Mouse (Mus musculus) thymus, postnatal 25 days (tissue): Measurements from ENCODE around the gene Gm49384.

Source experiments
- DNase-seq: peaks from one replicate; pipeline ENCODE4 v3.0.0; 2022

Gene Gm49384

DNA sequence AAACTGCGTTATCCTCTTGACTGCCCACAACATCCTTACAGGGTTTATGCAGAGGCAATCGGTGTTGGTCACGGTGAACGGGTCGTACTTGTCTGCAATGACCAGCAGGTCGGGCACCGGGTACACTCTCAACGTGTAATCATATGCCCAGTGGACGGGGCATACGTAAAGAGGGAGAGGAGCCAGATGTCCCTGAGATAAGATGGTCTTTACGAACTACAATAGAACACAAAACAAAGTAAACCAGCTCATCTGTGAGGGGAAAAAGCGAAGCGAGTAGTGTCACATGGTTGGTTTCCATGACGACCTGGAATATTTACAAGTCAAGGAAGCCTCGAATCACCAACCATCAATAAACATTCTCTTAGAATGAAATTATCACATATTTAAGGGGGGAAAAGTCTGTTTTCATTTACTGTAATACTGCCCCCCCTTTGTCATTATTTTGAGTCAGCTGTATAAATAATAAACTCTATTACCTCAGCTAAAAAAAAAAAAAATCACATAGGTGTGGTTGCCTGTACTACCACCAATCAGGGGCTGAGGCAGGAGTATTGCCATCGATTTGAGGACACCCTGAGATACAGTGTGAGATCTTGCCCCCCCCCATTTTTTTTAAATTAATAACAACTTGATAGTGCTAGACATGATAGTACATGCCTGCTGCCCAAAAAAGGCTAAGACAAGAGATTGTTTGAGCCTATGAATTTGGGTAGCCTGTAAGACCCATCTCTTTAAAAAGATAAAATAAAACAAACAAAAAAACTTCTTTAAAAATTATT is at the start of gene Gm49384:
Gene Gm49384 (minus strand): TSS at position 216 of the 782 bp plus-strand sequence.
- no peak for DNase-seq

DNA sequence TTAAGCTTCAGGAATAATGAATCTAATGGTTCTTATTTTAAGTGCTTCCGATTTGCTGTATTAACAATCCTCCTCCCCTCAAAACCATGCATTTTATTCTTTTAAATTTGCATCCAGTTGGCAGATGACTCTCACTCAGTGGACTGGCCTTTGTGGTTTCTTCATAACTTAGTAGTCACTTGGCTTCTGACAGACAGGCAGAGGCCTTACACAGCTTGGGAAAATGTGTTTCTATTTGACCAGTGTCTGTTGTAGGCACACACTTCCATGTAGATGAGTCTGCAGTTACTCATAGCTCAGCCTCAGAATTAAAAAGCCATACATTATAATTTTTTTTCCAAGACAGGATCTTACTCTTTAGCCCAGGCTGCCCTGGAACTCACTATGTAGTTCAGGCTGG is 49.7 kb upstream of the Gm49384 start:
- no peak for DNase-seq

DNA sequence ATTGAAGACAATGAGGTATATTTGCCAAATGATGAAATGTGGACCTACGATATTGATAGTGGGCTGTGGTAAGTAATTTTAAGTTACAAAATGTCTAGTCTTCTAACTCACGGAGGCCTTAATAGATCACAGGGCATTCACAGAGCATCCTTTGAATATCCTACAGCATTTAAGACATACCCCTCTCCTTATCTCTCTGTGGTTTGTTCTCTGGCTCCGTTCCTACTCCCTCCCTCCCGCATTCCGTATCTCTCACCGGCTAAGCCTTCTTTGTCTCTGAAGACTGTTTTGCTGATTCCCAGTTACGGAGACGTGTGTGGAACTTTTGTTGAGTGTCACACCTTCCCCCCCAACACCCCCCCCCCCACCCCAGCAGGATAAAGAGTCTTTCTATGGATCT is 46.7 kb upstream of the Gm49384 start:
- no peak for DNase-seq

DNA sequence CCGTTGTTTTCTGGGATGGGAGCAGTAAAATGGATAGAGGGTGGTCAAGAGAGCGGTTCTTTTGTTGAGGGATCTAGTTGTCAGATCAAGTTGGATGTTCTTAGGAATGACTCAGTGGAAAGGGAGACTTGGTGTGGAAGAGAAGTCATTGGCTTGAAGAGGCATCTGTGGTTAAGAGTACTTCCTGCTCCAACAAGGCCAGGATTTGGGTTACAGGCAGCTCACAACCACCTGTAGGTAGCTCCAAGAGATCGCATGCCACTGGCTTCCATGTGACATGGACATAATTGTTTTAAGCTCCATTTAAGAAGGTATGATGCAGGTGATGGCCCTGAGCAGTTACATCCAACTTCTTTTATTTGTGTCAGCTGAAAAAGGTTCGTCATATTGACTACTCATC is 45.7 kb upstream of the Gm49384 start:
- DNase-seq: no peak

DNA sequence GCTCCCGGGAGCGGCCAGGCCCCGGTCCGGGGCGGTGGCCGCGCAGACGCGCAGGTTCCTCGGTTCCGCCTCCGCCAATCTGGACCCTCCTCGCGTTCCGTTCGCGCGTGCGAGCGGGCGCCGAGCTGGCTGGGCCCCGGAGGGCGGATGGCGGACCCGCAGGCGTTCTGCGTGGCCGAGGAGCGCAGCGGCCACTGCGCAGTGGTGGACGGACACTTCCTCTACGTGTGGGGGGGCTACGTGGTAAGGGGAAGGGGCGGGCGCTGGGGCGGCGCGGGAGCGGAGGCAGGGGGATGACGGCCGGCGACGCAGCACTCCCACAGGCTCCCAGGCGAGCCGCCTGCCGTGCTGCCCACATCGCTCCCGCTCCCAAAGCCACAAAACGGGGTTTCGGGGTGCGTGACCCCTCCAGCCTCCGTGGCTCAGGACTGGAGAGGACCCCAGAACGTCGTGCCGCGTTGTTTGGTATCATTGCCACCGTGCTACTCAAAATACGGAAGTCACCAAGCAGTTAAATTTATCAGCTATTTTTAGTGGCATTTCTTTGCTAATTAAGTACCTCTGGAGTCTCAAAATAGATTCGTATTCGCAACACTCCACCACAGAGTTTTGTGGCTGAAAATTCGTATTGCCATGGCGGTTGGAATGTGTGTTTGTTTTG is 37.8 kb upstream of the Gm49384 start:
- peak; percentile 53 for DNase-seq

DNA sequence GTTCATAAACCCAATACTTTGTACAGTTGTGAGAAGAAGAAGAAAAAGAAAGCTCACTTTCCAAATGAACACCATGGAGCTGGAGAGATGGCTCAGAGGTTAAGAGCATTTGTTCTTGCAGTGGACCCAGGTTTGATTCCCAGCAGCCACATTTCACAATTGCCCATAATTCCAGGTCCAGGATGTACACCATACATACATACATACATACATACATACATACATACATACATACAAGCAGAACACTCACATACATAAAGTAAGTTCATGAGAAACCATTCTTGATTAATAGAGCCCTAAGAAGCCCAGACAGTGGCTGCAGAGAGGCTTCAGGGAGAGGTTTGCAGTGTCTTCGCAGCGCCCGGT is 37.3 kb upstream of the Gm49384 start:
- DNase-seq: no peak

DNA sequence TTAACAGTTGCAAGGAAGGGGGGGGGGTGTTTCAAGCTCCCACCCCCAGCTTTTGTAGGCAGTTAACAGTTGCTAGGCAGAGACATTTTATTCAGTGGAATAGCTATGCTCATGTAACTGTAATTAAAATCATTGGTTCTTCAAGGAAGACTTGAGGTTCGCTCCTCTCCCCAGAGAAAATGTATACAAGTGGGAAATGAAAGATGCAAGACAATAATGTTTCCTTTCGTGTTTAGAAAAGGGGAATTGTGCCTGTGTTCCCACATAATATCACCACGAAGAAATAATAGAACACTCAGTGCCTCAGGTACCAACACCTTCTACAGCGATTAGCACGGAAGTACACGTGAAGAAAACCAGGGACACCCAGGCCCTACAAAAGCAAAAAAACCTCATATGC is 36.8 kb upstream of the Gm49384 start, which contains the start of gene Klhdc1:
Gene Klhdc1 (plus strand): TSS at position 301 of the 400 bp plus-strand sequence.
- no peak for DNase-seq

DNA sequence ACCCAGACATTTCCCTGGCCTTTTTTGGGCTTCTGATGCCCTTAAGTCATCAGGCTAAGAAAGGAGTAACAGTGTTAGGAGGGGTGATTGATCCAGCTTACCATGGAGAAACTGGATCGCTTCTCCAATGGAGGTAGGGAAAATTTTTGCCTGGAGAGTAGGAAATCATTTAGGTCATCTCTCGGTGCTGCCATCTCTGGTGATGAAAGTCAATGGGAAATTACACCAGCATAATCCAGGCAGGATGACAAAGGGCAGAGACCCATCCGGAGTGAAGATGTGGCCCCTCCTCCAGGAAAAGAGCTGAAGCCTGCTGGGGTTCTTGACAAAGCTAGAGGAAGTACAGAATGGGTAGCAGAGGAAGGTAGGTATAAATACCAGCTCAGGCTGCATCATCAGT is 34.2 kb upstream of the Gm49384 start:
- DNase-seq: no peak

DNA sequence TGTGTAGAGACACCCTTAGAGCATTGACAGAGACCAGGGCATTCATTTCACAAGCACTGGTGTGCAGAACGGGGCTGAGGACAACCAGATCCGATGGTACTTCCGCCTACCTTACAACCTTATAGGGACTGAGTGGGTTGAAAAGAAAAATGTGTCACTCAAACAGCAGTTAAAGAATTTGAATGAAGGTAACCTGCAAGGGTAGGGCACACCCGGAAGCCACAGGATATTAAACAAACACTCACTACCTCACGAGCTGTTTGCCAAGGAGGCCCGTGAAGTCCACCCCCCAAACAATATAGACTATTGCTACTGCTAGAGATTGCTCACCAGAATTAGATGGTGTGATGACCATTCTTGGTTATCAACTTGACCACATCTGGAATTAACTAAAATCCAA is 31.7 kb upstream of the Gm49384 start:
- no peak for DNase-seq

DNA sequence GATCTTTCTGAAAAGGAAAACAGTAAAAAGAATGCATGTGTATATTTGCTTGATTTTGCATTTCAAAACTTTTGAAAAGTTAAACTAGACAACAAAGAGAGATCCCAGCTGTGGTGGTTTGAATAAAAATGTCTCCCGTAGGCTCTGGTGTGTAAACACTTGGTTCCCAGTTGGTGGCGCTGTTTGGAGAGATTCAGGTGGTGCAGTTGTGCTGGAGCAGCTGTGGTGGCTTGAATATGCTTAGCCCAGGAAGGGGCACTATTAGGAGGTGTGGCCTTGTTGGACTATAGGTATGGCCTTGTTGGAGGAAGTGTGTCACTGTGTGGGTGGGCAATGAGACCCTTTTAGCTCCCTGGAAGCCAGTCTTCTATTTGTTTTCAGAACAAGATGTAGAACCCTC is 25.2 kb upstream of the Gm49384 start:
- peak; percentile 51 for DNase-seq

DNA sequence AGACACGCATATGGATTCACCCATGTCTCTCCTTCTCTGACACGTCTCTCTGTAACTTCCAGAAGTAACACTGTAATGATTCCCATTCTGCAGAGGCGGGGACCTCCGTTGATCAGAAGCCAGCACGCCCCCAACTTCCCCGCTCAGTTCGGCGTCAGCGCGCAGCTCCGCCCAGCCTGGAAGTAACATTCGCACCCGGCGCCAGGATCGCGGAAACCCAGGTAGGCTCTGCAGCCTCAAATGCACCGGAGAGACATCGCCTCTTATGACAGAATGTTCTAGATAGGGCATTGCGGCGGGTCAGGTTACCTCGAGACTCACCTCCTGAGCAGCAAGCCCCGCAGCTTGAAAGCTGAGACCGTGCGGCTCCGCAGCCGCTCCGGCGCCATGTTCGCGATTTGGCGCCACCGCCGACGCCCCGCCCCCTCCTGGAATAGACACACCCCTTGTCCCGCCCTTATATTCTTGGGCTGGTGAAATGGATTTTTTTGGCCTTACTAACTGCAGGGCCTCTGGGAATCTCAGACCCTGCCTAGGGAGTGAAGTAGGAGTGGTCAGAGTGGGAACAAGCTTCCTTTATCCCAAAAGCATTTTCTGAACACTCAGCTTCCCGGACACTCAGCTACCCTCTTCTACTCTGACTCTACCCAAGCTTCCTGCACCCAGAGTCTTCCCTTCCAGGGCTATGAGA is 23.9 kb upstream of the Gm49384 start, which contains the start of gene Pole2:
Gene Pole2 (minus strand): TSS at position 420 of the 691 bp plus-strand sequence.
- DNase-seq: peak; percentile 87

DNA sequence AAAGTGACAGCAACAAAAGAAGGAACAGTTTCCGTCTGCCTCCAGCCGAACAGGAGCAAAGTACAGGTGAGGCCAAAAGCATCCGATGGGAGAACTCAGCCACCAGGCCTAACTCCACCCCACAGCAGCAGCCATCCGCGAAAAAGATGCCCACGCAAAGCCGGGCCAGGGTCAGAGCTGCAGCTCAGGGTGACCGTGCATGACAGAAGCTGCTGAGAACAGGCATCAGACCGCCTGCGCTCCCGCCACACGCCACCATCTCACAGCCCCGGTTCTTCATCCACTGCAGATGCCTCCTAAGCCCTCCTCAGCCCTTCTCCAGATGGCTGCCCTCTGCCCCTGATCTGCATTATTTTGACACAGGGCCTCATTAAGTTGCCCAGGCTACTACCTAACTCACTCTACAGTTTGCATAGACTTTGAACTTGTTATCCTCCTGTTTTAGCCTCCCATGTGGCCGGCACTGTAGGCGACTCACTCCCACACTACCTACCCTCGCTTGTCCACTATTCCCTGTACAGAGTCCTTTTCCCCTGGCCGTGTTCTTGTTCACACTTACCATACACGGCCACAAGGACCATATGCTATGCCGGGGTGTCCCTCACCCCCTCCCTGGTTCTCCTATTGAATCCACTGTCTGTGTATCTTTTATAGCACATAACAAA is 16.7 kb upstream of the Gm49384 start:
- no peak for DNase-seq

DNA sequence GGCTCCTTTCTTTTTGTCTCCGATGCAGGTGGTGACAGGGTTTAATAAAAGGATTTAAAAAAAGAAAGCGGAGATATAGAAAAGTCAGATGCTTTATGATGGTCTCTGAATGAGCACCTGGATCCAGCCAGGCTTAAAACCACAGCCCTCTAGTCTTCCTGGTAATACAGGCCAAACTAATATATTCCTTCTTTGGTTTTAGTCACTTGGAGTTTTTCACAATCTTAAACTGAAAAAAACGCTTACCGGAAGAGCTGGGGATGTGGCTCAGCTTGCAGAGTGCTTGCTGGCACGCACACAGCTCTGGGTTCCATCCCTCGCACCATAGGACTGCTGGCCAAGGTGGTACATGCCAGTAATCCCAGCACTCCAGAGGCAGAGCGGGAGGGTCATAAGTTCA is 12.5 kb upstream of the Gm49384 start:
- DNase-seq: no peak

DNA sequence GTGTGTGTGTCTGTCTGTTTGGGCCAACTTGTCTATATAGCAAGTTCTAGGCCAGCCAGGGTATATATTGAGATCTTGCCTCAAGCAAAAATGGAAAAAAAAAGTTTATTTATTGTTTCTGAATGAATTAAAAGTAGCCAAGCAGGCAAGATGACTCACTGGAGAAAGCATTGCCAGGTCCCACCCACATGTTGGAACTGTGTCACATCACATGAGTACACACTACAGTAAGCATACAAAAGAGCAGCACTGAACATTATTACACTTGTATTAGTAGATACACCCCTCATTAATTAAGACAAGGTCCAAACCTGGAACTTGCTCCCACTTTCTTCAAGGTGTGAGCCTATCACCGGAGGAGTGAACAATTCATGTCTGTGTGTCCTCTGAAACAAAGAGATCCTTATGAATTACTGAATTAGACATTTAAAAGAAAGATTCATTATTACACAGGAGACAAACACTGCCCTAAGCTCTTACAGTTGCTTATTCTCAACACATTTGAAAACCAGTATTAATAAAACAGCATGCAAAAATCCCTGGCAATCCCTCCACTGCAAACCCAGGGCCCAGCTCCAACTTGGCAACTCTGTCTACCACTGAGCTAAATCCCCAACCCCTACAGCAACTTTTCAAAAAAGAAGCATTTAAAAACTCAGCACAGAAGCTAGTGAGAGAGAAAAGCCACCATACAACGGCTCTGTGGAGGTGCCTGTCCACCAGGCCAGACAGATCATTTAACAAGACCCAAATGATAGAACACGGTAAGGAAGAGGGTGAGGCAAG is 11.1 kb upstream of the Gm49384 start:
- DNase-seq: no peak

DNA sequence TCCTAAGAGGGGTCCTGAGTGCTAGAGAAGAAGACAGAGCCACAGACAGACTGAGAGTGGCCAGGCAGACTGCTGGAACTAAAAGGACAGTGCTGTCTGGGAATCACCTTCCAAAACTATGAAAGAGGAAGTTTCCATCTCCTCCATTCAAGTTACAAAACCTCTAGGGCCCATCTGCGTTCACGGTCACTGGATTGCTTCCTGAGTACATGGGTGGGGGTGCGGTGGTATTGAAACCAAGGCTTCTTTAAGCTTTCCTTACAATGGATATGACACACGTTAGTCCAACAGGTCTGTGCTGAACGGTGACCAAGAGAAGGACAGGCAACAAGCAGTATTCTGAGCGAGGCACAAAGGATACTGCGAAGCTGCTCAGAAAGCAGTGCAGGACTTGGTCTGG is 10.3 kb upstream of the Gm49384 start:
- DNase-seq: no peak

DNA sequence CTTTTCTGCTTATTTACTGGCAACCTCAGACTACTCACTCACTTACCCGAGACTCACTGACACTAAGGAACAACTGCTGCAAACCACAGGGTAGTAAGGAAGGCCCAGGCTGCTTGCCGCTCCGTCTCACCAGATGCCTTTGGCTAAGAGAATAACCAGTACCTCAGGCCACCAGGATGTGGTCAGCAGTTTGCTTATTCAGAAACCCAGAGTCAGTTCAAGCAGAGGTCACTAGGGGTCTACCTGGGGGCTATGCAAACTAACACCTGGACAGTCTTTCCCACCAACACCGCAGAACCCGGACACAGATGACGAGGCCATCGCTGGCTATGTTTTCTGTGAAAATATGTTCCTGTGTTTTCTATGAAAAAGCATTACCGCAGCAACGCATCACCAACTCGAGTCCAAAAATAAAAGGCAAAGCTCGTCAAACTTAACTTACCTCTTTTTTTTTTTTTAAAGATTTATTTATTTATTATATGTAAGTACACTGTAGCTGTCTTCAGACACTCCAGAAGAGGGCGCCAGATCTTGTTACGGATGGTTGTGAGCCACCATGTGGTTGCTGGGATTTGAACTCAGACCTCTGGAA is 9.2 kb upstream of the Gm49384 start:
- DNase-seq: no peak

DNA sequence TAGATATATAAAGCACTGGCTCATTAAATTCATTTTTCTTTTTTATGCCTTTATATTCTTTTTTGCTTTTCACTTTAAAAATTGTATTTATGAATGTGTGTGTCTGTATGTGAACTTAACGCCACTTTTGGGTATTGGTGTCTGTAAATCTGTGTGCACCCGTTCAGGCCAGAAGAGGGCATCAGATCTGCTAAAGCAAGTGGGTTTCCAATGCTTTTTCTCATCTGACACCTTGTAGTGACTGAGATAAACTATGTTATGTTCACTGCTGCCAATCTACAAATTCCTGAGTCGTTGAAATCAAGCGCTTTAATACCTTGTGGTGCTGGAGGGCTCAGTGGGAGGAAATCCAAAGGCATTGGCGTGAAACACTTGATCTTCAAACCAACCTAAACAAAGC is 7.0 kb upstream of the Gm49384 start:
- DNase-seq: peak; percentile 16

DNA sequence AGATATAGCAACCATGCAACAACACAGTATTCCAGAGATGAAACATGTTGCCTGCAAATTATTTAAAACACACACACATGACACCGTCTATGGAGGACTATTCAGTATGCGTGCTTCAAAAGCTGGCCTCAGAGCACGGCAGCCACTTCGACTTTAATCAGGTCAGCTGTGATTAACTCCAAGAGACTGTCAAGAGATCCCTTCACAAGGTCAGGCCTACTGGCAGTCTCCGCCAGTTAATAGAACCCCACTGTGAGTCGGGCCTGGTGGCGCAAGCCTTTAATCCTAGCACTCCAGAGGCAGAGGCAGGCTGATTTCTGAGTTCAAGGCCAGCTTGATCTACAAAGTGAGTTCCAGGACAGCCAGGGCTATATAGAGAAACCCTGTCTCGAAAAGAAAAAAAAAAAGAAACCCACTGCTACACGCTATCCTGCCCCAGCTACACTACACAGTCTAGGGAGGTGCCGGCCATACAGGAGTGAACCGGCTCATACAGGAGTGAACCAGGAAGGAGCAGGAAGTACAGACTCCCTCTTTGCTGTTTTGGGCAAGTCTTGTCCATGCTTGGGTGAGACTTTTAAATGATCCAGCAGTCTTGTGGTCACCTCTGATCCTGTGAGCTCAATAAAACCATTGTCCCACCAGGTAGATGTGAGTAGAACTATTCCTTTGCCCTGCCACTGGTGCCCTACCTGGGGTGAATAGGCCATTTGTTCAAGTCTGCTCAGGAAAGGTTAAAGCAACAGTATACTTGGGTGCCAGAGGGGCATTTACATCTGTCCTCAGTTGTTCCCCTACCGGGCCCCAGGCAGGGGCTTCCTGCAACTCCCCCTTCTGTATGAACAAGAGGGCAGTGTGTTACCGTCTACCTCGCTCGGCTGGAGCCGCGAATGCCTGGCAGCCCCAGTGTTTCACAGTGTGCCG is 6.3 kb upstream of the Gm49384 start:
- no peak for DNase-seq

DNA sequence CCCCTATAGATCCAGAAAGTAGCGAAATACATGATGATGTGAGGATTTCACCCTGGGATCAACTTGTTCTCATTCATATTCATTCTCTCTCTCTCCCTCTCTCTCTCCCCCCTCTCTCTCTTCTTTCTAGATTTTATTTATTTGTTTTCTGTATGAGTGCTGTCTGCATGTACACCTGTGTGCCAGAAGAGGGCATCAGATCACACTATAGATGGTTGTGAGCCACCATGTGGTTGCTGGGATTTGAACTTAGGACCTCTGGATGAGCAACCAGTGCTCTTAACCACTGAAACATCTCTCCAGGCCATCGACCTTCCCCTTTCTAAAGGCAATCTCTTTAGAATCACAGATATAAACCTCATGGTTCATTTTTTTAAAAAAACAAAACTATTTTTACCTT is 4.5 kb upstream of the Gm49384 start:
- DNase-seq: no peak

DNA sequence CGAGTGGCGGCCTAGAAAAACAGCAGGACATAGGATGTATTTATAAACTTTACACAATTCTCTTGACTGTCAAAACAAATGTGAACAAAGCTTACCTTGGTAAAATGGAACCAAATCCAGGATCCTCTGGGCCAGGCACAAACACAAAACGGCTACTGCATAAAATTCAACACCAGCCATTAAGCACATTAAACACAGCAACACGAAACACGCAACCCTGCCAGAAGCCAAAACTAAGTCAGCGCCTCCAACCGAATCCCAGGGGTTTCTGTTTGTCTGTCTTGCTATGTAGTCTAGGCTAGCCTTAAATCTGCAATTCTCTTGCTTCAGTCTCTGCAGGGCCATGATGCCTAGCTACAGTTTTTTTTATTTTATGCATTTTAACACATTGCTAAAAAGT is 3.9 kb upstream of the Gm49384 start:
- no peak for DNase-seq

DNA sequence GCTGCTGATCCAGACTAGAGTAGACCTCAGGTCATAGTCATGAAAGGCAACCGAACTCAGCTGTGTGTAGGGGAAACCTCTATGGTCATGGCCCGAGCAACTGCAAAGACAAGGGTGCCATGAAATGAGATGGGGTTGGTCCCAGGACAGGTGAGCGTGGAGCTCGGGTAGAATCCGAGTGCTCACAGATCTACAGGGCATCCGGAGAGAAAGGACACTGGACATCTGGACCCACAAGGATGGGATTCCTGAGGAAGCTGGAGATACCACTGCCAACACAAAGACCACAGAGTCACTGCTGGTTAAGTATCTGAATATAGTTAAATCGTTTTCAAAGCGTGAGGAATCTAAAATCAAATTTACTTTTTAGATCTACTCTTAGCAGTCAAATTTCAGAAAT is 3.3 kb upstream of the Gm49384 start:
- no peak for DNase-seq
